Mouse (Mus musculus) E14TG2a.4 (cell line): ENCODE results near the gene 1110051M20Rik.

Source experiments
- CTCF ChIP-seq: conservative IDR thresholded peaks from 2 replicates; pipeline ENCODE4 v1.5.1; 2014; ENCODE audit warnings: low read length
- NANOG ChIP-seq: IDR thresholded peaks from 2 replicates; pipeline ENCODE4 v1.6.1; 2014; ENCODE audit warnings: borderline replicate concordance, low read length, mixed read lengths
- POU5F1 ChIP-seq: IDR thresholded peaks from 2 replicates; pipeline ENCODE4 v1.6.1; 2014; ENCODE audit warnings: low read length, borderline replicate concordance

GRCm38 (mm10) chr2:91259493-91259892 lies 185.0 kb downstream of the 1110051M20Rik start:
- TF ChIP-seq CTCF (no peak), NANOG (no peak), POU5F1 (no peak)
